Mouse (Mus musculus) heart, adult 2 months (tissue): ENCODE results near the gene Tmem51. TPM values are rescaled to one million over a fixed set of nuclear protein-coding genes. Genes with fewer than 3 reads are reported as not detected.

Experiments used
- DNase-seq, 2 experiments: peaks; one replicate each; pipeline ENCODE4 v3.0.0; 2021
- H3K27ac ChIP-seq: fragments of 200-600 bp; 2 replicates; pipeline ENCODE4 v1.8.1; 2022
- H3K27me3 ChIP-seq: fragments of 200-500 bp; 2 replicates; pipeline ENCODE4 v1.6.1; 2012; ENCODE audit warnings: mild to moderate bottlenecking, low read length, inconsistent platforms, mixed read lengths; ENCODE audit not compliant: control insufficient read depth, insufficient read depth
- H3K36me3 ChIP-seq: fragments of 200-500 bp; 2 replicates; pipeline ENCODE4 v1.6.1; 2012; ENCODE audit warnings: low read length, inconsistent platforms; ENCODE audit not compliant: control insufficient read depth, insufficient read depth
- H3K4me1 ChIP-seq: fragments of 200-500 bp; 2 replicates; pipeline ENCODE4 v1.6.1; 2011; ENCODE audit warnings: low read length; ENCODE audit not compliant: control insufficient read depth, insufficient read depth
- H3K4me3 ChIP-seq: fragments of 200-600 bp; 2 replicates; pipeline ENCODE4 v1.8.1; 2022
- H3K79me2 ChIP-seq: fragments of 200-500 bp; replicated peaks from 2 replicates; pipeline ENCODE4 v1.6.1; 2012; ENCODE audit warnings: mild to moderate bottlenecking, inconsistent platforms, low read length, moderate library complexity, mixed read lengths; ENCODE audit not compliant: control insufficient read depth, insufficient read depth
- H3K9ac ChIP-seq: fragments of 200-500 bp; 2 replicates; pipeline ENCODE4 v1.6.1; 2012; ENCODE audit warnings: low read depth, mild to moderate bottlenecking, control low read depth, inconsistent platforms, low read length, mixed read lengths
- CTCF ChIP-seq: fragments of 200-600 bp; IDR thresholded peaks from 2 replicates; pipeline ENCODE4 v1.8.1; 2022; ENCODE audit warnings: antibody characterized with exemption, mild to moderate bottlenecking, moderate library complexity
- EP300 ChIP-seq: fragments of 200-500 bp; IDR thresholded peaks from 2 replicates; pipeline ENCODE4 v1.6.1; 2011; ENCODE audit warnings: low read depth, low read length, control low read depth; ENCODE audit not compliant: insufficient read depth
- POLR2A ChIP-seq: fragments of 200-500 bp; IDR thresholded peaks from 2 replicates; pipeline ENCODE4 v1.6.1; 2011; ENCODE audit warnings: mild to moderate bottlenecking, low read depth, low read length, control low read depth; ENCODE audit not compliant: insufficient read depth
- WGBS: fragments of 180-500 bp; shearing (Covaris S2); methylation state at CpG from one replicate; pipeline ENCODE4 v1.1.7; 2018; 5-methylcytosine and 5-hydroxymethylcytosine counted together
- intact Hi-C: fragments of 180-260 bp; cut with DNase I; formaldehyde crosslinking; loops from one replicate; pipeline ENCODE4 v1.15.1; 2025
- long read RNA-seq: library from polyadenylated mRNA; stranded (forward); transcript quantifications from one replicate; pipeline ENCODE4 v2.0.0, GENCODE M21; 2021
- polyA plus RNA-seq: library from polyadenylated mRNA; depleted of rRNA; stranded (reverse); fragments of >200 nt; gene quantifications from 2 replicates; pipeline ENCODE4 v1.2.3, GENCODE M21; 2012; rRNA removed
- total RNA-seq, 2 experiments: library from RNA; stranded (reverse); gene quantifications; 2 replicates each; pipeline ENCODE4 v1.2.3; 2021

The Tmem51 gene
- 1 to 10 TPM; 5.5 to 6.0 TPM for total RNA-seq
- 9.9 and 13.1 TPM in 2 replicates for polyA plus RNA-seq
- long read RNA-seq, transcript Tmem51-201 (3 exons, 1,875 nt) = major isoform, 11 of 13 reads
- long read RNA-seq, partial matches to known transcripts = 0 of 13 reads
- long read RNA-seq, other reads (novel, unspliced or antisense) = 2 of 13 reads

- peak within 1 kb of the TSS; percentile 63 for H3K4me3 ChIP-seq
- peak within 1 kb of the TSS; percentile 87 for H3K27ac ChIP-seq
- TF ChIP-seq EP300 = no peak
- no peak for TF ChIP-seq CTCF
- no peak for TF ChIP-seq POLR2A
- no peaks in the 10 kb centered on the region for H3K79me2 ChIP-seq
- H3K36me3 ChIP-seq = no peaks in the 10 kb centered on the region
- H3K9ac ChIP-seq = peak within 1 kb of the TSS; percentile 82
- WGBS = under 1% methylated on average over 51 of the region's 52 CpGs
- peak; percentile 77 for DNase-seq
- peaks cover 13% of the 10 kb centered on the region for H3K4me1 ChIP-seq
- intact Hi-C loops = no loop called here
- no peaks in the 10 kb centered on the region for H3K27me3 ChIP-seq
These were observed at the start of gene Tmem51 for GRCm38 (mm10) chr4:142084131-142084899. Gene Tmem51, minus strand, starts transcription at chr4:142084304.

DNA sequence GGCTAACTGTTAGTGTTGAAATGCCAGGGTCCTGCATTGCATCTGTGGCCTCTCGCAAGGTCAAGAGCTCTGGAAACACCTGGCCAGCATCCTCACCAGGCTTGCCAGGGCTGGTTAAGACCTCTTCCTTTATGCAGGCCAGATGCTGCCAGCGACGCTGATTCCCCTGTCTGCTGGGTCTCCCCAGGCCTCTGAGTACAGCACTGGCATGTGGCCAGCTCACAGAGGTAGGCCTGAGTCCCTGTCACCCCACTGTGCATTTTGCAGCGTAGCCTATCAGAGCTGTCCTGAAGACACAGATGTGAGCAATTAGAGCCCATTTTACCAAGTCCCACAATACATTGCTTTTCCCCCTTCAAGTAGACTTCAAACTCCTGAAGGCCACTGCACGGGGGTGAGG lies 46.1 kb upstream of the Tmem51 start:
- H3K79me2 ChIP-seq = no peaks in the 10 kb centered on the region
- H3K4me3 ChIP-seq = no peak overlapping the region
- no peaks in the 10 kb centered on the region for H3K27me3 ChIP-seq
- WGBS = 72% methylated on average over 5 of the region's 5 CpGs
- H3K36me3 ChIP-seq = no peaks in the 10 kb centered on the region
- H3K9ac ChIP-seq = no peak overlapping the region
- intact Hi-C loops = no loop called here
- TF ChIP-seq CTCF (no peak), POLR2A (no peak), EP300 (no peak)
- DNase-seq = no peak
- H3K27ac ChIP-seq = no peak overlapping the region
- H3K4me1 ChIP-seq = no peaks in the 10 kb centered on the region; the same call in 1 of the 2 replicates

- peak overlapping the region; percentile 17 for H3K9ac ChIP-seq
- no peaks in the 10 kb centered on the region for H3K79me2 ChIP-seq
- no peaks in the 10 kb centered on the region for H3K36me3 ChIP-seq
- H3K4me3 ChIP-seq = no peak overlapping the region
- no peaks in the 10 kb centered on the region; the same call in 1 of the 2 replicates for H3K4me1 ChIP-seq
- intact Hi-C loops = no loop called here
- TF ChIP-seq POLR2A (no peak), EP300 (no peak), CTCF (no peak)
- DNase-seq = peak in 1 of 2 experiments; percentile 44
- no peaks in the 10 kb centered on the region for H3K27me3 ChIP-seq
- peak overlapping the region; percentile 94 for H3K27ac ChIP-seq
- 60% methylated on average over 6 of the region's 6 CpGs for WGBS
These were observed 43.2 kb upstream of the Tmem51 start for GRCm38 (mm10) chr4:142127275-142127788.

GRCm38 (mm10) chr4:142126641-142127274 lies 42.7 kb upstream of the Tmem51 start:
- no peak overlapping the region for H3K4me3 ChIP-seq
- H3K4me1 ChIP-seq = no peaks in the 10 kb centered on the region; the same call in 1 of the 2 replicates
- peak; percentile 46 to 78 for DNase-seq
- intact Hi-C loops = no loop called here
- no peaks in the 10 kb centered on the region for H3K36me3 ChIP-seq
- no peaks in the 10 kb centered on the region for H3K27me3 ChIP-seq
- peak; percentile 73; the same call in 1 of the 2 replicates for TF ChIP-seq EP300
- peak; percentile 46; the same call in 1 of the 2 replicates for TF ChIP-seq POLR2A
- TF ChIP-seq CTCF = no peak
- peak overlapping the region; percentile 94 for H3K27ac ChIP-seq
- 36% methylated on average over 10 of the region's 10 CpGs for WGBS
- H3K9ac ChIP-seq = peak overlapping the region; percentile 17
- no peaks in the 10 kb centered on the region for H3K79me2 ChIP-seq

- Histone ChIP-seq H3K36me3 (no peaks in the 10 kb centered on the region), H3K9ac (no peak overlapping the region), H3K4me3 (no peak overlapping the region), H3K4me1 (no peaks in the 10 kb centered on the region), H3K27me3 (no peaks in the 10 kb centered on the region), H3K79me2 (no peaks in the 10 kb centered on the region), H3K27ac (no peak overlapping the region)
- intact Hi-C loops = no loop called here
- TF ChIP-seq CTCF (no peak), EP300 (no peak), POLR2A (no peak)
- DNase-seq = peak in 1 of 2 experiments; percentile 44
- WGBS = 22% methylated on average over 1 of the region's 1 CpGs
These were observed 37.1 kb upstream of the Tmem51 start for GRCm38 (mm10) chr4:142121164-142121563.
